Mouse (Mus musculus) adrenal gland (tissue): ENCODE data around the gene Zdhhc1.

Source experiments
- intact Hi-C: fragments of 180-260 bp; cut with DNase I; formaldehyde crosslinking; loops from one replicate; pipeline ENCODE4 v1.15.1; 2025

Gene Zdhhc1

GRCm38 (mm10) chr8:105518436-105519313 lies 22.0 kb upstream of the Zdhhc1 start, which contains the start of gene Hsd11b2:
Hsd11b2 (plus strand) TSS chr8:105518755.
- intact Hi-C loops = loop anchor here (1.0 kb wide), 1 partner anchor 36 kb away; no protein-coding TSS in a partner anchor

- intact Hi-C loops = no loop called here
Observed at GRCm38 (mm10) chr8:105517346-105517745, 20.6 kb upstream of the Zdhhc1 start.

- intact Hi-C loops = no loop called here
Observed at GRCm38 (mm10) chr8:105516018-105516645, 19.4 kb upstream of the Zdhhc1 start.

- intact Hi-C loops = no loop called here
Observed at GRCm38 (mm10) chr8:105514656-105515055, 18.0 kb upstream of the Zdhhc1 start.

GRCm38 (mm10) chr8:105514194-105514593 lies 17.5 kb upstream of the Zdhhc1 start:
- intact Hi-C loops = no loop called here

- intact Hi-C loops = no loop called here
Observed at GRCm38 (mm10) chr8:105509997-105510735, 13.5 kb upstream of the Zdhhc1 start.

GRCm38 (mm10) chr8:105508758-105509157 lies 12.1 kb upstream of the Zdhhc1 start:
- intact Hi-C loops = no loop called here

GRCm38 (mm10) chr8:105506977-105507376 lies 10.3 kb upstream of the Zdhhc1 start:
- intact Hi-C loops = no loop called here

GRCm38 (mm10) chr8:105504617-105505016 lies 7.9 kb upstream of the Zdhhc1 start:
- intact Hi-C loops = no loop called here

- intact Hi-C loops = no loop called here
Observed at GRCm38 (mm10) chr8:105499787-105500186, 3.1 kb upstream of the Zdhhc1 start.

- intact Hi-C loops = no loop called here
Observed at GRCm38 (mm10) chr8:105495350-105496302, 1.1 kb downstream of the Zdhhc1 start.

- intact Hi-C loops = no loop called here
Observed at GRCm38 (mm10) chr8:105494566-105494965, 2.1 kb downstream of the Zdhhc1 start.

- intact Hi-C loops = no loop called here
Observed at GRCm38 (mm10) chr8:105493495-105493894, 3.2 kb downstream of the Zdhhc1 start.

GRCm38 (mm10) chr8:105489281-105489680 lies 7.4 kb downstream of the Zdhhc1 start:
- intact Hi-C loops = no loop called here

- intact Hi-C loops = no loop called here
Observed at GRCm38 (mm10) chr8:105488082-105488481, 8.6 kb downstream of the Zdhhc1 start.

- intact Hi-C loops = loop anchor here (5.0 kb wide), 1 partner anchor 68 kb away; no protein-coding TSS in a partner anchor
Observed at GRCm38 (mm10) chr8:105484392-105484791, 12.3 kb downstream of the Zdhhc1 start.

GRCm38 (mm10) chr8:105484030-105484368 lies 12.7 kb downstream of the Zdhhc1 start:
- intact Hi-C loops = loop anchor here (5.0 kb wide), 1 partner anchor 68 kb away; no protein-coding TSS in a partner anchor

GRCm38 (mm10) chr8:105483212-105484029 lies 13.3 kb downstream of the Zdhhc1 start:
- intact Hi-C loops = loop anchor here (5.0 kb wide), 1 partner anchor 69 kb away; no protein-coding TSS in a partner anchor

- intact Hi-C loops = loop anchor here (5.0 kb wide), 1 partner anchor 70 kb away; no protein-coding TSS in a partner anchor
Observed at GRCm38 (mm10) chr8:105482123-105482522, 14.6 kb downstream of the Zdhhc1 start.
